15 mouse cellular contexts compared by ENCODE assay signal in the genomic region with DNA sequence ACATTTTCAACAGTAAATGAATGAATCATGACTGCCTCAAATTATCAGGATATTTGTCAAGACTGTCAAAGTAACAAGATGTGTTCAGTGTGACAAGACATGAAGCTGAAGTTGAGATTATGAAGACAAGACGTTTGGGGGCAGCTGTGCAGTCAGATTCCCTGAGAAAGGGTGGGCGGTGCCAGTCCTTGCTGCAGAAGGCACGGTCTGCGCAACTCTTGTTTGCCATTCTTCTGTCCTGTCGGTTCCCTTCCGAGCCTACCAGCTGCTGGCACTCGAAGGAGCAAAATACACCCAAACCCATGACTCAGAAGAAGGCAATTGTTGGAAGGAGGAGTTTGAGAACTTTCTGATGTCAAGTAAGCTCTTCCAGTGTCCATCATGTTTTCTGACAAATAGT.
DNase-seq lines count a peak whose midpoint lies in the region; ATAC-seq lines count a peak whose summit lies in the region.
"Had no signal": no experiment of that assay in that cellular context is flagged by ENCODE, and none has a peak within 500 bp of the region (broad histone marks: within the 10 kb centered on the region; RNA-seq: fewer than 3 reads in every experiment).

No protein-coding gene starts in this region.

- peak; percentile 29 for DNase-seq in layer of hippocampus, adult 11-12 months (ENCODE audit: low spot score)
- DNase-seq in layer of hippocampus, adult 9-10 months (ENCODE audit: low spot score): no peak
- peak; percentile 13 for DNase-seq in right cerebral cortex, postnatal 14 days
- DNase-seq in right cerebral cortex, postnatal 10 days (ENCODE audit: low spot score in 2 of 2): no peak
- DNase-seq in layer of hippocampus, adult 9-11 months: peak; percentile 66
- DNase-seq in adrenal gland, postnatal 4 days (ENCODE audit: low spot score in 2 of 2): no peak
- DNase-seq: adrenal gland, adult 2 months; adrenal gland, postnatal 25 days; cerebellum, adult 11 months; cerebellum, adult 8-10 months; cerebellum, postnatal 14 days; embryo, embryonic 11 days; gastrocnemius, postnatal 14 days had no signal

- ATAC-seq in granulocyte monocyte progenitor cell, adult 5-6 weeks (replicated peaks; ENCODE audit: poor library complexity, severe bottlenecking): no peak
- ATAC-seq: forebrain, embryonic 14.5 days had no signal

Comparison
In these comparisons a context has a peak if more than half of its experiments do, and no peak if none do; other contexts are left out.
1. DNase-seq: peak in layer of hippocampus, adult 11-12 months (single experiment), right cerebral cortex, postnatal 14 days (single experiment) and layer of hippocampus, adult 9-11 months (single experiment); none in layer of hippocampus, adult 9-10 months (single experiment), right cerebral cortex, postnatal 10 days (0 of 2) and adrenal gland, postnatal 4 days (0 of 2).